Mouse (Mus musculus): ENCODE data around the gene Mettl26. TPM values are rescaled to one million over a fixed set of nuclear protein-coding genes. Genes with fewer than 3 reads are reported as not detected.
A peak's percentile ranks its signal among the peaks of the same experiment; 100 is the strongest.

The Mettl26 gene
- polyA plus RNA-seq, 1 experiment from 2014 or later, result 69.7 TPM

- H3K4me1 ChIP-seq (replicated peaks), result peaks cover 44% of the 10 kb centered on the region
- no peak within 1 kb of the TSS for H3K4me3 ChIP-seq (replicated peaks)
- no peaks in the 10 kb centered on the region for H3K27me3 ChIP-seq
- WGBS, result 20% methylated on average over 5 of the region's 5 CpGs
- no peak for ATAC-seq
- H3K9ac ChIP-seq (replicated peaks), result peak within 1 kb of the TSS; percentile 33; the same call in 1 of the 2 replicates
- H3K9me3 ChIP-seq, result no peaks in the 10 kb centered on the region
- H3K36me3 ChIP-seq, result peaks cover 60% of the 10 kb centered on the region
- H3K4me2 ChIP-seq (replicated peaks), result no peak within 1 kb of the TSS
- H3K27ac ChIP-seq, result peak within 1 kb of the TSS; percentile 74
These were observed 5.5 kb downstream of the Mettl26 start, which contains the start of gene Wfikkn1 for GRCm38 (mm10) chr17:25880196-25880910. TSS of gene Wfikkn1 (minus strand) at chr17:25880858.

DNA sequence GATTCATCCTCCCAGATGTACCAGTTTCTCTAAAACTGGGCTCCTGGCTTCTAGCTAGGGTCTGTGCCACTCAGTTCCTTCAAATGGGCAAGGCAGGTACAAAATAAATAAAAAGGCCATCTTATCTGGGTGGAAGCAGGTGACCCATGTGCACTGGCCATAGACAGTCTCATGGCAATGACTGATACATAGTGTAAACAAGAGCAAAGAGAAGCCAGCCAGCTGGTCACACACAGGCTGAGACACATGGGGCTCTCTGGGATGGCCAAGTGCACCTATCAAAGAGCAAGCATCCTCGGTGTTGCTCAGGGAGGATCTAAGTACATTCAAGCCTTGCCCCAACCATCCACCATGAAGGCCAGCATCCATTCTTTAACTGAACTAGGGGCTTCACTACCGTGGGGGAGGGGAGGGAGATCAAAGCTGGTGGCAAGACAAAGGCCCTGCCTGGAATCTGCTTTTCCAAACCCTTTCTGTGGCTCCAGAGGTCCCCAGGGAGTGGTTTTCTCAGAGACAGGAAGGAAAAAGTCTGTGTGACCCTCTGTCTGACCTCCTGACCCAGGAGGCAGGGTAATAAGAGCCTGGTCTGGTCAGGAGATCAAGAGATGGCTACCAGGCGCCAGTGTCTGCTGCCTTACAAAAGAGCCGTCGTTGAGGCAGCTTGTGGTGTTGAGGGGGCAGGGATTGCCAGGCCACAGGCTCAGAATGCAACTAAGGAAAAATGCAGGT is 6.2 kb downstream of the Mettl26 start:
- H3K9ac ChIP-seq (replicated peaks), result peak overlapping the region; percentile 32; the same call in 1 of the 2 replicates
- H3K9me3 ChIP-seq, result no peaks in the 10 kb centered on the region
- no peak for ATAC-seq
- 5% methylated on average over 5 of the region's 5 CpGs for WGBS
- H3K4me1 ChIP-seq (replicated peaks), result peaks cover 44% of the 10 kb centered on the region
- no peaks in the 10 kb centered on the region for H3K27me3 ChIP-seq
- peak overlapping the region; percentile 74 for H3K27ac ChIP-seq
- H3K4me2 ChIP-seq (replicated peaks), result no peak overlapping the region
- no peak overlapping the region for H3K4me3 ChIP-seq (replicated peaks)
- peaks cover 60% of the 10 kb centered on the region for H3K36me3 ChIP-seq

GRCm38 (mm10) chr17:25881691-25882090 is 6.8 kb downstream of the Mettl26 start:
- Histone ChIP-seq H3K9me3 (no peaks in the 10 kb centered on the region), H3K4me2 (replicated peaks) (no peak overlapping the region), H3K27ac (peak overlapping the region; percentile 74; the same call in 1 of the 2 replicates), H3K9ac (replicated peaks) (peak overlapping the region; percentile 33; the same call in 1 of the 2 replicates), H3K4me3 (replicated peaks) (no peak overlapping the region), H3K4me1 (replicated peaks) (peaks cover 38% of the 10 kb centered on the region), H3K27me3 (no peaks in the 10 kb centered on the region), H3K36me3 (peaks cover 60% of the 10 kb centered on the region)
- WGBS, result 17% methylated on average over 4 of the region's 4 CpGs
- no peak for ATAC-seq

GRCm38 (mm10) chr17:25882306-25882705 is 7.4 kb downstream of the Mettl26 start:
- H3K27ac ChIP-seq, result peak overlapping the region; percentile 74
- H3K4me3 ChIP-seq (replicated peaks), result no peak overlapping the region
- 42% methylated on average over 5 of the region's 5 CpGs for WGBS
- H3K9ac ChIP-seq (replicated peaks), result peak overlapping the region; percentile 33; the same call in 1 of the 2 replicates
- H3K9me3 ChIP-seq, result no peaks in the 10 kb centered on the region
- H3K4me2 ChIP-seq (replicated peaks), result no peak overlapping the region
- no peak for ATAC-seq
- peaks cover 61% of the 10 kb centered on the region for H3K36me3 ChIP-seq
- no peaks in the 10 kb centered on the region for H3K27me3 ChIP-seq
- H3K4me1 ChIP-seq (replicated peaks), result peaks cover 33% of the 10 kb centered on the region

DNA sequence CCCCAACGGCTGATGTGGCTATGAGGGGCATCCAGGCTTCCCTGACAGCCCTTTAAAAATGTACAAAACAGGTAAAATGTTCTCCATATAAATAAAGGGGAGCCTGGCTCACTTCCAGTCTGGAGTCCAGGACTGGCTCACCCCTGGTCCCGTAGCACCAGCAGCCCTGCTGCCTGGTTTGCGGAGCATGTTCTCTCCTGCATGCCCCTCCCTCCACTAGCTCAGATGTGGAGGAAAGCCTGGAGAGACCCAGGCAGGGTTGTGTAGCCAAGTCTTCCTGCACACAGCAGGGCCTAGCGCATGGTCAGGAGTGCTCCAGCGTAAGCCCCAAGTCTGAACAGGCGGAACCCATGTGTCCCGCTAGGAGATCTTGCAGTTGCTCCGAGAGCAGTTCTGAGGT is 8.4 kb downstream of the Mettl26 start:
- no peaks in the 10 kb centered on the region for H3K9me3 ChIP-seq
- WGBS, result 78% methylated on average over 8 of the region's 8 CpGs
- H3K36me3 ChIP-seq, result peaks cover 61% of the 10 kb centered on the region
- no peak overlapping the region for H3K4me3 ChIP-seq (replicated peaks)
- H3K4me2 ChIP-seq (replicated peaks), result no peak overlapping the region
- H3K27me3 ChIP-seq, result no peaks in the 10 kb centered on the region
- ATAC-seq, result no peak
- peak overlapping the region; percentile 74; the same call in 1 of the 2 replicates for H3K27ac ChIP-seq
- 0 out of 2 replicates have a peak overlapping the region, but pooled peaks have one; percentile 33 for H3K9ac ChIP-seq (replicated peaks)
- H3K4me1 ChIP-seq (replicated peaks), result peaks cover 33% of the 10 kb centered on the region

DNA sequence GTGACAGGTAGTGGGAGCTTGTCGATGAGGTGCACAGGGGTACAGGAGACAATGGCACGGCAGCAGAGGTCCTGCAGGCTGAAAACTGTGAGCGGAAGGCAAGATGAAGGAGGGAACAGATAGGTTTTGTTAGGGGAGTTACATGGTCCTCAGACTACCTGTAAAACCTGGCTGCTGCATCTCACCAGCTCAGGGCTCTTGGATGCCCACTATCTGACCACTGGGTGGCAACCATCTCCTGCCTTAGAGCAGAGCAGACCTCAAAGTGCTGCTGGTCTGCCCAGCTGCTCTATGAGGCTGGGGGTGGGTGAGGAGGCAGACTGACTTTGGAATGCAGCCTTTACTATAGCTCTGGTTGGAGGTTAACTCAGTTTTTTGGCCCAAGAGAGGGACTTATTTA is 8.9 kb downstream of the Mettl26 start:
- no peaks in the 10 kb centered on the region for H3K9me3 ChIP-seq
- H3K4me3 ChIP-seq (replicated peaks), result no peak overlapping the region
- WGBS, result 91% methylated on average over 3 of the region's 3 CpGs
- peaks cover 61% of the 10 kb centered on the region for H3K36me3 ChIP-seq
- H3K4me2 ChIP-seq (replicated peaks), result no peak overlapping the region
- no peak for ATAC-seq
- peaks cover 33% of the 10 kb centered on the region for H3K4me1 ChIP-seq (replicated peaks)
- no peaks in the 10 kb centered on the region for H3K27me3 ChIP-seq
- no peak overlapping the region for H3K9ac ChIP-seq (replicated peaks)
- 0 out of 2 replicates have a peak overlapping the region, but pooled peaks have one; percentile 74 for H3K27ac ChIP-seq

DNA sequence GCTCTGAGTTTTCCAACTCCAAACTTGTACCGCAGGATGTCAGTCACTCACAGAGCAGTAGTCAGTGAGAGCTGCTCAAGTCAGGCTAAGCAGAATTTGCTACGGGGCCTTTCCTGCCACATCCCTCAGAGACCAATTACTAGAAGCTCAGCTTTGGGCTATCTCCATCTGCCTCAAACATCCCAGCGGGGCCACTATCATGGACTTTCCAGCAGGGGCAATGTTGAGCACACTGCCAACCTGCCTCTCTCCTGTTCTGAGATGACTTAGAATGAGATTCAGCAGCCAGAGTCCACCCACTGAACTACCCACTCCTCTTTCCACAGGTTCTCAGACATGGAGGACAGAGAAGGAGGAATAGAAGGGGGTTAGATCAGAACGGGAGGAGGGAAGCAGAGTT is 10.8 kb downstream of the Mettl26 start:
- 66% methylated on average over 4 of the region's 4 CpGs for WGBS

DNA sequence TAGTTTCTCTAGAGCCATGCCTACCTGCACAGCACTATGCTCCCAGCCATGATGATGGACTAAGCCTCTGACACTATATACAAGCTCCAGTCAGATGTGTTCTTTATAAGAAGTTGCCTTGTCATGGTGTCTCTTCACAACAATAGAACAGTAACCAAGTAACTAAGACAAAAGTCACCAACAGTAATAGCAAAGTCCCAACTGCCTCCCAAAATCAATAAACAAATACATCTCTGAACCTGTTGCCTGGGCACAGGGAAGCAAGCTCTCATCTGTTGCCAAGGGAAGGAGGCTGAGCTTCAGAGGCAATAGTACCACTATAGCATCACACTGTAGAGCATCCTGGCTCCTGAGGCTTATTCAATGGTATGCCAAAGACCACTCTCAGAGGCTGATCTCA is 11.9 kb downstream of the Mettl26 start:
- H3K4me1 ChIP-seq (replicated peaks), result peaks cover 11% of the 10 kb centered on the region
- no peak overlapping the region for H3K27ac ChIP-seq
- H3K36me3 ChIP-seq, result peaks cover 58% of the 10 kb centered on the region
- H3K9ac ChIP-seq (replicated peaks), result no peak overlapping the region
- ATAC-seq, result no peak
- no peak overlapping the region for H3K4me2 ChIP-seq (replicated peaks)
- H3K27me3 ChIP-seq, result no peaks in the 10 kb centered on the region
- no peak overlapping the region for H3K4me3 ChIP-seq (replicated peaks)
- H3K9me3 ChIP-seq, result no peaks in the 10 kb centered on the region

More for the DNA sequence above, 10.8 kb downstream of the Mettl26 start:
- Histone ChIP-seq H3K9me3 (no peaks in the 10 kb centered on the region), H3K4me2 (replicated peaks) (no peak overlapping the region), H3K4me3 (replicated peaks) (no peak overlapping the region), H3K4me1 (replicated peaks) (peaks cover 22% of the 10 kb centered on the region), H3K27ac (no peak overlapping the region), H3K9ac (replicated peaks) (no peak overlapping the region), H3K36me3 (peaks cover 58% of the 10 kb centered on the region), H3K27me3 (no peaks in the 10 kb centered on the region)
- peak; percentile 39; the same call in 1 of the 2 replicates for ATAC-seq

DNA sequence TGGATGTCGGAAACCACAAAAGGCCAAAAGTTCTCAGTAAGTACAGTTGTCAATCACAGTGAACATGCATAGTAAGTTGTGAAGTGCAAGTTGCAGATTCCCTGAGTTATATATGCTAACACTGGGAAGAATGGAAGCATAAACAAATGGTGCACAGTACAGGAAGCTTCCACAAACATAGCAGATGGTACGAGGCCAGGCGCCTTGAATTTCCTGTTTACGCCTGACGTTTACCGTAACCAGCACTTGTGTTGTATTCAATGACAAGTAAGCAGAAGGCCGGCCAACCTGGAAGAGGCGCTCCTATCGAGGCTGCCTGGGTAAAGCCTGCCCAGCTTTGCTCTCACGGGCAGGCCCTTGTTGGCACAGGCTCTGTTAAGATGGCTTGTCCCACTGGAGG is 12.6 kb downstream of the Mettl26 start:
- no peak overlapping the region for H3K4me2 ChIP-seq (replicated peaks)
- peaks cover 53% of the 10 kb centered on the region for H3K36me3 ChIP-seq
- no peak overlapping the region for H3K9ac ChIP-seq (replicated peaks)
- 92% methylated on average over 10 of the region's 10 CpGs for WGBS
- H3K27ac ChIP-seq, result no peak overlapping the region
- peaks cover 7% of the 10 kb centered on the region; the same call in 1 of the 2 replicates for H3K4me1 ChIP-seq (replicated peaks)
- H3K27me3 ChIP-seq, result no peaks in the 10 kb centered on the region
- no peak overlapping the region for H3K4me3 ChIP-seq (replicated peaks)
- H3K9me3 ChIP-seq, result no peaks in the 10 kb centered on the region
- no peak for ATAC-seq

DNA sequence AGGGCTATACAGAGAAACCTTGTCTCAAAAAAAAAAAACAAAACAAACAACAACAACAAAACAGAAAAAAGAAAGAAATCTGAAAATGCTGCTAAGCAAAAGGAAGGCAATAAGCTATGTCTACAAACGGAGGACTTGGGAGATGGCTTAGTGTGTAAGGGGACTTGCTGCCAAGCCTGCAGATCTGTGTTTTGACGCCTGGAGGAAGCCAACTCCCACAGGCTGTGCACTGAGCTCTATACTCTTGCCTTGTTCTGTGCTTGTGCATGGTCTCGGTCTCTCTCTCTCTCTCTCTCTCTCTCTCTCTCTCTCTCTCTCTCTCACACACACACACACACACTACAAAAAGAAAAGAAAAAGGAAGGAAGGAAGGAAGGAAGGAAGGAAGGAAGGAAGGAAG is 14.0 kb downstream of the Mettl26 start:
- no peaks in the 10 kb centered on the region for H3K27me3 ChIP-seq
- no peak overlapping the region for H3K9ac ChIP-seq (replicated peaks)
- no peaks in the 10 kb centered on the region for H3K9me3 ChIP-seq
- H3K4me3 ChIP-seq (replicated peaks), result no peak overlapping the region
- no peak overlapping the region for H3K4me2 ChIP-seq (replicated peaks)
- peaks cover 7% of the 10 kb centered on the region; the same call in 1 of the 2 replicates for H3K4me1 ChIP-seq (replicated peaks)
- ATAC-seq, result no peak
- H3K27ac ChIP-seq, result no peak overlapping the region
- WGBS, result 98% methylated on average over 3 of the region's 3 CpGs
- H3K36me3 ChIP-seq, result peaks cover 39% of the 10 kb centered on the region

- peak; percentile 89 for ATAC-seq
These were observed 19.2 kb downstream of the Mettl26 start for GRCm38 (mm10) chr17:25893975-25894617.

GRCm38 (mm10) chr17:25895415-25895814 is 20.5 kb downstream of the Mettl26 start:
- Histone ChIP-seq H3K4me3 (replicated peaks) (no peak overlapping the region), H3K36me3 (peaks cover 4% of the 10 kb centered on the region), H3K27ac (no peak overlapping the region), H3K4me2 (replicated peaks) (no peak overlapping the region), H3K4me1 (replicated peaks) (peaks cover 8% of the 10 kb centered on the region), H3K9ac (replicated peaks) (no peak overlapping the region), H3K27me3 (no peaks in the 10 kb centered on the region), H3K9me3 (no peaks in the 10 kb centered on the region)
- ATAC-seq, result no peak
- 31% methylated on average over 2 of the region's 2 CpGs for WGBS

More at GRCm38 (mm10) chr17:25893975-25894617, 19.2 kb downstream of the Mettl26 start:
- 0 out of 2 replicates have a peak, but pooled peaks cover 9% of the 10 kb centered on the region for H3K36me3 ChIP-seq
- no peak overlapping the region for H3K9ac ChIP-seq (replicated peaks)
- peak overlapping the region; percentile 78 for H3K27ac ChIP-seq
- H3K9me3 ChIP-seq, result no peaks in the 10 kb centered on the region
- H3K4me1 ChIP-seq (replicated peaks), result peaks cover 8% of the 10 kb centered on the region
- H3K4me2 ChIP-seq (replicated peaks), result no peak overlapping the region
- H3K27me3 ChIP-seq, result no peaks in the 10 kb centered on the region
- 35% methylated on average over 2 of the region's 2 CpGs for WGBS
- H3K4me3 ChIP-seq (replicated peaks), result no peak overlapping the region

Measured in midbrain, embryonic 13.5 days (tissue).